Mouse (Mus musculus): ENCODE data around the gene Slc2a13. TPM values are rescaled to one million over a fixed set of nuclear protein-coding genes. Genes with fewer than 3 reads are reported as not detected.
A peak's percentile ranks its signal among the peaks of the same experiment; 100 is the strongest.

The Slc2a13 gene
- total RNA-seq, 1 experiment from 2014 or later = 0.27 TPM

GRCm38 (mm10) chr15:91299319-91299835, 273.7 kb downstream of the Slc2a13 start:
- no peak for ATAC-seq (replicated peaks; ENCODE audit: low read depth, poor library complexity, severe bottlenecking)

GRCm38 (mm10) chr15:91283418-91283817, 289.6 kb downstream of the Slc2a13 start:
- ATAC-seq (replicated peaks; ENCODE audit: low read depth, poor library complexity, severe bottlenecking) = no peak

DNA sequence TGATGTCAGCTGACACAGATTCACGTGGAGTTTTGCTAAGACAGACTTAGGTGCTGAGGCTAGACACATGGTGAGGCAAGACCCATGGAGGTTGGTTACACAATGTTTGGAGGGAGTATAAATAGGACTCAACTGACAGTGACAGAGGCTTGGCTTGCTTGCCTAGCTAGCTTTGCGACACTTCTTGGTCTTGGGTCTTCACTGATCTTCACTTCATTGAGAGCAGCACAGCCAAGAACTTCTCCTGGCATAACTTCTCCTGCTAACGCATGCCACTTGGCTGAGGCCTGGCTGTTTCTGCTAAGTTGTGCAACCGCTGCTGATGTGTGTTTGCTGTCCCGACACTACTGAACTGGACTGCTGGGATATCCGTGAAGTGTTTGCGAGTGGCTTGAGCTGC, 290.2 kb downstream of the Slc2a13 start:
- 0 out of 2 replicates have a peak, but pooled peaks have one; percentile 39 for ATAC-seq (replicated peaks; ENCODE audit: low read depth, poor library complexity, severe bottlenecking)

DNA sequence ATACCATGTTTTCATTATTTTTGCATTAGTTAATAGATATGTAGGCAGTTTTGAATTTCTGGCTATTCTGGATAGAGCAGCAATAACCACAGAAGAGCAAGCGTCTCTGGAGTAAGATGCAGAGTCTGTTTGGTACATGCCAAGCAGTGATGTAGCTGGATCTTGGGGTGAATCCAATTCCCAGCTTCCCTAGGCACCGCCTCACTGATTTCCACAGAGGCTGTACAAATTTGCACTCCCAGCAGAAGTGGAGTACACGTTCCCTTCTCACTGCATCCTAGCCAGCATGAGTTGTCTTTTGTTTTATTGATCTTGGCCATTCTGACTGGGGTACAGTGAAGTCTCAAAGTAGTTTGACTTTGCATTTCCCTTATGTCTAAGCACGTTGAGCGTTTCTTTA, 291.5 kb downstream of the Slc2a13 start:
- ATAC-seq (replicated peaks; ENCODE audit: low read depth, poor library complexity, severe bottlenecking) = no peak

DNA sequence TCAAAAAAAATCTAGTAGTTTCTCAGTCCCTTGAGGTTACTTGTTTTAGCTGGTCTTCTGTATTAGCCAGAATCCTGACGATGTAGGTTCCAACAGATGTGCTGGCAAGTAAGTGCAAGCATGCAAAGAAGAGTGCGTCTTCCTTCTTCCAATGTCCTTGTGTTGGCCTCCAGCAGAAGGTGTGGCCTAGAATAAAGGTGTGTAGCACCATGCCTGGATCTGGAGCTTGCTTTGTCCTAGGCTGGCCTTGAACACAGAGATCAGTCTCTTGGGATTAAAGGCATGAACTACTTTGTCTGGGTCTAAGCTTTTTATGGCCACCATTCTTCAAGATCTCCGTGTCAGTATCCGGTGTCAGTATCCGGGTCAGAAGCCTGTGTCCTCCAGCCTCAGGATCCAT, 293.5 kb downstream of the Slc2a13 start:
- ATAC-seq (replicated peaks; ENCODE audit: low read depth, poor library complexity, severe bottlenecking) = no peak

DNA sequence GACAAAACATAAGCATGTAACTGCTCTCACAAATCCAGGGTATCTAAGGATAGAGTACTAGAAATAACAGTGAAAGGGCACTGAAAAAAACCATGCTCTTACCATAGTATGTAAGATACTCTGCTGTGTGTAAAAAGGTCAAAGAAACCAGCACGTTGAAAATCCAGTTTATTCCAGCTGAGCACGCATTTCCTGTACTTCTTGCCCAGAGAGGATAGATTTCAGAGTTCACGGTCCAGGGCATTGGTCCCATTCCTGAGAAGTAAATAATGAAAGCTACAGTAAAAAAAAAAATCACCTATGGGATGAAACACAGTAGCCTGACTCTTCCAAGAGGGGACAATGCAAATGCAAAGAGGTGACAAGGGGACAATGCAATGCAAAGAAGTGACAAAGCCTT, 297.1 kb downstream of the Slc2a13 start:
- no peak for ATAC-seq (replicated peaks; ENCODE audit: low read depth, poor library complexity, severe bottlenecking)

GRCm38 (mm10) chr15:91268532-91268931, 304.5 kb downstream of the Slc2a13 start:
- ATAC-seq (replicated peaks; ENCODE audit: low read depth, poor library complexity, severe bottlenecking) = no peak

DNA sequence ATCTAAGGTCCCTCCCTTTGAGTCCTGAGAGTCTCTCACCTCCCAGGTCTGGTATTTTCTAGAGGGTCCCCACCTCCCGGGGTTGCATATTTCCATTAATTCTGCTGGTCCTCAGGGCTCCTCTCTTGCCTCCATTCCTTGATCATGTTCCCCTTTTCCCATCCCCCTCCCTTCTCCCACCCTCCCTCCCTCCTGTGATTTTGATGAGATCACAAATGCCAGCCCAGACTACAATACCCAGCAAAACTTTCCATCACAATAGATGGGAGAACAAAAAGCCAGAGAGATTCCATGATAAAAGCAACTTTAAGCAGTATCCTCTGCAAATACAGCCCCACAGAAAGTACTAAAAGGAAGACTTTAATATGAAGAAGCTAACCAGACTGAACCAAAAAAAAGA, 309.1 kb downstream of the Slc2a13 start:
- ATAC-seq (replicated peaks; ENCODE audit: low read depth, poor library complexity, severe bottlenecking) = no peak

GRCm38 (mm10) chr15:91260578-91260977, 312.5 kb downstream of the Slc2a13 start:
- ATAC-seq (replicated peaks; ENCODE audit: low read depth, poor library complexity, severe bottlenecking) = peak; percentile 72

- ATAC-seq (replicated peaks; ENCODE audit: low read depth, poor library complexity, severe bottlenecking) = no peak
Observed at GRCm38 (mm10) chr15:91257140-91257539, 315.9 kb downstream of the Slc2a13 start.

GRCm38 (mm10) chr15:91255308-91255707, 317.8 kb downstream of the Slc2a13 start:
- no peak for ATAC-seq (replicated peaks; ENCODE audit: low read depth, poor library complexity, severe bottlenecking)

DNA sequence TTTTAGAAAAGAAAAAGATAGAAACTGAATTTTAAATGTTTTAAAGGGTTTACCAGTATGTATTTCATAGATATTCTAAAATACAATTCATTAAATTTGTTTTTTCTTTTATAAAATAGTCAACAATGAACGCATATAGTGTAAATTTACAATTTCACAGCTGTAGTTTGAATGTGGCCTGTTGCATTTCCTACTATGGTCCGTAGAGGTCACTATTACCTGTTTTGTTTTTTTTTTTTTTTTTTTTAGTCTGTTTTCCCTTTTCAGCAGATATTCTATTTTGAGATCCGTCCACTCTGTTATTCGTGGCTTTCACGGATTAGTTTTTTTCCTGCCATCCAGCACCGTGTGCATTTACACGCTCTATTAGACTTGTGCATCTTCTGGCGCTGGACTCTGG, 320.1 kb downstream of the Slc2a13 start:
- ATAC-seq (replicated peaks; ENCODE audit: low read depth, poor library complexity, severe bottlenecking) = no peak; the same call in 1 of the 2 replicates

GRCm38 (mm10) chr15:91251544-91252408, 321.3 kb downstream of the Slc2a13 start:
- ATAC-seq (replicated peaks; ENCODE audit: low read depth, poor library complexity, severe bottlenecking) = no peak; the same call in 1 of the 2 replicates

DNA sequence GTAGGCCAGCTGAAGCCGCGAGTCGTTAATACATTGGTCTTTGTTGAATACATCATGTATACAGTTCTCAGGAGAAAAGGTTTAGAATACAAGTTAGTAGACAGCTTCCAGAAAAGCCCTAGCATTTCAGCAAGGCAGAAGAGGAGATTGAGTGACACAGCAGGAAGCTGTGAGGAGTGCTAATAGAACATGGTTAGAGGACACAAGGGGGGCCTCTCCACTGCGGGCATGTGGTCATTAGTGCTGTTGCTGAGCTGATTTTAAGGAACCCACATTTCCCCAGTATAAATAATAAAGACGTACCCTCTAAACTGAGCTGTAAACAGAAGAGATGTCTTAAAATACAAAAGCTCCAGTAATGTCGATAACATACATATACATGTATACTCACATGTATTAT, 322.2 kb downstream of the Slc2a13 start:
- ATAC-seq (replicated peaks; ENCODE audit: low read depth, poor library complexity, severe bottlenecking) = peak; percentile 82

DNA sequence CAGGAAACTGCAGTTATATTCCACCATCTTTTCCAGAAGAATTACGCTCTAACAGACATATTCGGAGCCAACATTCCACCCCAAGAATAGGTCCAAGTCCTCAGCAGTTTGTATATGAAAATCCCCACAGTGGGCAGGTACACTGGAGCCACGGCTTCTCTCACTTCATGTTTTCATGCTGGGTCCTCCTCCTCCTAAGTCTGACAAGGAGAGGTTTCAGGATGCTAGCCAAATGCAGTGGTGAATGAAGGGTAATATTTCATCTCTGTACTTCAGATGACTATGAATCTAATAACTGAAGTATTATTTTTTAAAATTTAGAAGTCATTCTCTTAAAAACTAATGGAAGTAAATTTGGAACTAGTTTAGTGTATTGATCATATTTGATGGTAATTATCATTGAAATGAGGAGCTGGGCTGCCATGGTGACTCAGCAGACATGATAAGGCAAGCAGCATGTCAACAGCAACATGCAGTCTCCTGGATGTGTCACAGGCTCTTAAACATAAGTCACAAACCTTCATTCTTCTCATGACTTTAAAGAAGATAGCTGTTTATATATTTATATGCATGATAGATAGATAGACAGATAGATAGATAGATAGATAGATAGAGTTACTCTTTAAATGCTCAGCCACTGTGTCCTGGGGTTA, 332.3 kb downstream of the Slc2a13 start:
- no peak for ATAC-seq (replicated peaks; ENCODE audit: low read depth, poor library complexity, severe bottlenecking)

GRCm38 (mm10) chr15:91237294-91237693, 335.8 kb downstream of the Slc2a13 start:
- ATAC-seq (replicated peaks; ENCODE audit: low read depth, poor library complexity, severe bottlenecking) = peak; percentile 39; the same call in 1 of the 2 replicates

Other genes with a start within 250 kb of the Slc2a13 start
- 5.9 and 7.2 TPM in 2 replicates for gene Lrrk2, start 99.9 kb upstream of the Slc2a13 start, total RNA-seq (2017)

All from common myeloid progenitor, adult 5-6 weeks (primary cell).